Mouse (Mus musculus): ENCODE results near the gene Arhgap18.
"Not testable (repeated sequence)": the region's sequence is repeated elsewhere in the genome, so short reads cannot be mapped to it uniquely, and the experiment has no call there.

GRCm38 (mm10) chr10:26938464-26938863, 185.2 kb downstream of the Arhgap18 start:
- TF ChIP-seq CTCF (IDR thresholded peaks at IDR 0.05; ENCODE audit: control insufficient read depth, insufficient read depth, insufficient read length); MYOG (IDR thresholded peaks at IDR 0.05; ENCODE audit: control insufficient read depth, extremely low read depth, insufficient read length): not testable (repeated sequence)
